Mouse (Mus musculus): ENCODE measurements around the gene Wwc2.

Gene Wwc2

DNA sequence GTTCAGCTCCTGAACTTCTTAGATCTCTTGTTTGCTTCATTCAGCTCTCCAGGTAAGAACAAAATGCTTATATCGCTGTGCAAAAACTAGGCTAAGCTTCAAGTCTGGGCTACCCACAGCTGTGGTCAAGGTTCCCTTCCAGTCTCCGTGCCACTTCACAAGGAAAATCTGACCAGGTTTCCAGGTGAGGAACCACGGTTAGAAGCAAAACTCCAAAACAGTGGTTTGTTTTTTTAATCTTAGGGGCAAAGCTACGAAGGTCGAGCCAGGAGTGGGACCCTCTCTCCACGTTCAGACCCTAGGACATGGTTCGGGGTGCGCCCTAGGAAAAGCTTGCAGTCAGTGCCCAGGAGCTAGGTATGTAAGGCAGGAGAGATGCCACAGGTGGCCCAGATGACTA, 1.5 kb downstream of the Wwc2 start:
- no peak for DNase-seq (ENCODE audit: low spot score)

- no peak for DNase-seq (ENCODE audit: low spot score)
Observed at GRCm38 (mm10) chr8:47988111-47988510, 2.6 kb downstream of the Wwc2 start.

- DNase-seq (ENCODE audit: low spot score): no peak
Observed at GRCm38 (mm10) chr8:47985644-47986043, 5.1 kb downstream of the Wwc2 start.

DNA sequence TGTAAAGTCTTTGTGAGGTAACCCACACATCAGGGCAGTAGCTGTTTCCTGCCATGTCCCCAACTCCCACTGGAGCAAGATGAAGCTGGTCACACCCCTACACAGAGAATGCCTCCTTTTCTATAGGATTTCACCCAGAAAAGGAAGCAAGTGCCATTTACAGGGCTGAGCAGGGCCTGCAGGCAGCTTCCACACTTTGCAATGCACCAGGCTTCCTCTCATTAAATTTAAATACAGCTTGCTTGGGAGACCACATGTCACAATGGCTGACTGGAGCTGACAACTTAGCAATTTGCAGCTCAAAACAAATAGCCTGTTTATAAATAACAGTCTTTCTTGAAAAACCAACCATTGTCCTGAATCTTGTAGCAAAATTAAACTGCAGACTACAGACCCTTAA, 5.5 kb downstream of the Wwc2 start:
- DNase-seq (ENCODE audit: low spot score): no peak

- DNase-seq (ENCODE audit: low spot score): no peak
Observed at GRCm38 (mm10) chr8:47981075-47981474, 9.6 kb downstream of the Wwc2 start.

DNA sequence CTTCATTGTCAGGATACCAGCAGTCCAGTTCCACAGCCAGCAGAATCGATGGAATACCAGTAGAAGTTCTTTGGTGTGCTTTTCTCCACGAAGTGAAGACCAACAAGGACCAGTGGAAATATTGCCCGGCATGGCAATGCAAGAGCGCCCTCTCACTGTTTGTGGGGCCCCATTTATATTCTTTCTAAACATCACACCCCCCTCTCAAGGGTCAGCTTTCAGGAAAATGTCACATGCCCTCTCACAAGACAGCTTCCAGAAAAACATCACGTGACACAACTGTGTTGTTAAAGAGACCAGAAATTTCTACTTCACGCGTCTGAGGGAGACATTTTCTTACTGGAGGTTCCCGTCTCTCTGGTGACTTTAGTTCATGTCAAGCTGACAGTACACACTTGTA, 10.8 kb downstream of the Wwc2 start:
- DNase-seq (ENCODE audit: low spot score): no peak

- no peak for DNase-seq (ENCODE audit: low spot score)
Observed at GRCm38 (mm10) chr8:47978755-47979154, 12.0 kb downstream of the Wwc2 start.

GRCm38 (mm10) chr8:47974963-47975314, 15.8 kb downstream of the Wwc2 start:
- DNase-seq (ENCODE audit: low spot score): no peak

- no peak for DNase-seq (ENCODE audit: low spot score)
Observed at GRCm38 (mm10) chr8:47974138-47974962, 16.4 kb downstream of the Wwc2 start.

GRCm38 (mm10) chr8:47971121-47971520, 19.6 kb downstream of the Wwc2 start:
- no peak for DNase-seq (ENCODE audit: low spot score)

- no peak for DNase-seq (ENCODE audit: low spot score)
Observed at GRCm38 (mm10) chr8:47970576-47970975, 20.1 kb downstream of the Wwc2 start.

DNA sequence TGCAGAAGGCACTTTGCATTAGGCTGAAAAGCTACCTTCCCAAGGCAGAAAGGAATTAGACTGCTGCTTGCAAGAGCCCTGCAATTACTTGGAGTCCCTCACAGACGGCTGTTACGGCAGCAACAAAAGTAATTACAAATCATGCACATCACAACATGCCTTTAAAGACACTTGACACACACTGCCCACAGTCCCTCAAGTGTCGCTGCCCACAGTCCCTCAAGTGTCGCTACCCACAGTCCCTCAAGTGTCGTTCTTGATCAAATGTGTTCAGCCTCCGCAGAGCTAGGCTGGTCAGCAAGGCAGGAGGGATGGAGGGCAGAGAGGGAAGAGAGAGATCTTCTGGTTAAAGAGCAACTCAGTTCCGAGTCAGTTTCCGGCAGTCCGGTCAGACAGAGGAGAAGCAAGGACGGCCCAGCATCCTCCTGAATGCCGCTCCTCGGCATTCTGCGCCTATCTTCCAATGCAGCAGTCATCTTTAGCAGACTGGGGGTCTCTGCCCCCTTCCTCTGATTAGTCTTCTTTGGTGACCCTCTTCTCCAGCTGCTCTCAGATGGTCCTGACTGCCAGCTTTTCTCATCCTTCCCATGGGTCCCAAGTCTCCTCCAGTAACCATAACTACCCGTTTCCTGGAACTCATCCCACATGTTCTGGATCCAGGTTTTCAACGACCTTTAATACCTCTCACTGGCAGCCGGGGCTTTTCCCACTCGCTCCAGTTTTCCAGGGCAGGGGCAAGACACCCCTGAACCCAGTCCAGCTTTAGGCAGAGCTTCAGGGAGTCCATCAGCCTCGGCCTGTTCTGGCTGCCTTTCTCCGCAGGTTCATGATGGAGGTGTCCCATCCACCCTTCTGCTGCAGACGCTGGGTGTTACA, 23.4 kb downstream of the Wwc2 start:
- DNase-seq (ENCODE audit: low spot score): no peak

GRCm38 (mm10) chr8:47962484-47962883, 28.2 kb downstream of the Wwc2 start:
- DNase-seq (ENCODE audit: low spot score): no peak

DNA sequence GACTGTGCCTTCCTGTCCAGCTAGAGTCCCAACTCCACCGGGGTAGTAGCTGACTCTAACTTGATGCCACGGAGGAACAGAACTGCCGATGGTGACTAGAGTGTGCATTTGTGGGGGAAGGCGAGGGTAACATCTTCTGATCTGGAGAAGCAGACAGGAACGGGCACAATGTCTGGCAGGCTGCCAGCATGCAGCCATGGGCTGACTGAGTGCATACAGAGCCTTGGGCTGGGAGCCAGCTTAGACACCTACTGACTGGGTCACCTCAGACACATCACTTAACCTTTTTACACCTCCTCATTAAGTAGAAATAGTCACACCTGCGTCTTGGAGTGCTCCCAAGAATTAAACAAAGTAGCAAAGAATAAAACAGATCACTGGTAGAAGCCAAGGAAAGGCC, 28.7 kb downstream of the Wwc2 start:
- DNase-seq (ENCODE audit: low spot score): no peak

GRCm38 (mm10) chr8:47957560-47957959, 33.2 kb downstream of the Wwc2 start:
- no peak for DNase-seq (ENCODE audit: low spot score)

DNA sequence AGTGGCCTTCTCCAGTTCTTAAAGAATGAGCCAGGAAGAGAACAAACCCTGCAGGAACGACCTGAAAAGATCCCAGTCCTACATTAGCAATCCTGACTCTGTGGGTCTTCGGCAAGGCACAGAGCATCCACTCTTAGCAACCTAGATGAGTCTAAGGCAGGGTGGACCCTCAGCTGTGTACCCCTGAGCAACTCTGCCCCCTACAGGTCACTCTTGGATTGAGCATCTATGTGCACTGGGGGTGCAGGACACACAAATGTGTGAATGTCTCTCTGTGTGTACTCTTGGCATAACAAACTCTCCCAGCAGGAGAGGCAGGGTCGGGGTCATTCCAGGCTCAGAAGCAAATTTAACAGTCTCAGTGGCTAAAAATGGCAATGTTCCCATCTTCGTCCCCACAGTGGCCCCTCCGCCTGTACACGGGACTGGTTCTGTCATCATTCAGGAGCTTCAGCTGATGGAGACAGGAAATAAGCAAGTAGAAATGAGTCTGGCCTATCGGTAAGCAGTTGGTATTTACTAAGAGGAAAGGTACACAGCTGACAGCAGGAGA, 39.3 kb downstream of the Wwc2 start:
- no peak for DNase-seq (ENCODE audit: low spot score)

GRCm38 (mm10) chr8:47948836-47949235, 41.9 kb downstream of the Wwc2 start:
- no peak for DNase-seq (ENCODE audit: low spot score)

GRCm38 (mm10) chr8:47947672-47948618, 42.8 kb downstream of the Wwc2 start:
- no peak for DNase-seq (ENCODE audit: low spot score)

- no peak for DNase-seq (ENCODE audit: low spot score)
Observed at GRCm38 (mm10) chr8:47943049-47943448, 47.7 kb downstream of the Wwc2 start.

DNA sequence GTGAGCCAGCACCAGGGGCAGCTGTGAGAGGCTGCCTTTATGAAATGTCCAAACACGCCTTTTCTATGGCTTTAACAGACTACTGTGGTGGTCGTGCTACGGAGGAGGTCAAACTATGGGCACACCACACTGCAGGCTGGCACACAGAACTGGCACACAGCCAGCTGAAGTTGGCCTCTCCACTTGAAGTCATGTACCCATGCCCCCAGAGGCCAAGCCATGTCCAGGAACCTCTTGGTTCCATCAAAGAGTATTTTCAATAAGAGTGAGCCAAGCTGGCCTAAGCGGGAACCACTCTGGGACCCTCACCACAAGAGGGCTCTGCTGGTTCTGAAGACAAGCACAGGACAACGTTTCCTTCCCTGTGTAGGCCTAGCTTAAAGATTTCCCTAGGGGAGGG, 49.7 kb downstream of the Wwc2 start:
- DNase-seq (ENCODE audit: low spot score): no peak

- DNase-seq (ENCODE audit: low spot score): no peak
Observed at GRCm38 (mm10) chr8:47939933-47940870, 50.5 kb downstream of the Wwc2 start.
